Mouse (Mus musculus): ENCODE data around the gene Pbx2. TPM values are rescaled to one million over a fixed set of nuclear protein-coding genes. Genes with fewer than 3 reads are reported as not detected.
A peak's percentile ranks its signal among the peaks of the same experiment; 100 is the strongest.
"Not testable (repeated sequence)": the region's sequence is repeated elsewhere in the genome, so short reads cannot be mapped to it uniquely, and the experiment has no call there.

Pbx2 gene
- 84.8 and 95.6 TPM in 2 replicates for total RNA-seq (2014; rRNA removed)
- 9.5 and 9.6 TPM in 2 replicates for polyA plus RNA-seq (2015; fragmentation: Nextera tagmentation; extraction: Ambion mirVana)

DNA sequence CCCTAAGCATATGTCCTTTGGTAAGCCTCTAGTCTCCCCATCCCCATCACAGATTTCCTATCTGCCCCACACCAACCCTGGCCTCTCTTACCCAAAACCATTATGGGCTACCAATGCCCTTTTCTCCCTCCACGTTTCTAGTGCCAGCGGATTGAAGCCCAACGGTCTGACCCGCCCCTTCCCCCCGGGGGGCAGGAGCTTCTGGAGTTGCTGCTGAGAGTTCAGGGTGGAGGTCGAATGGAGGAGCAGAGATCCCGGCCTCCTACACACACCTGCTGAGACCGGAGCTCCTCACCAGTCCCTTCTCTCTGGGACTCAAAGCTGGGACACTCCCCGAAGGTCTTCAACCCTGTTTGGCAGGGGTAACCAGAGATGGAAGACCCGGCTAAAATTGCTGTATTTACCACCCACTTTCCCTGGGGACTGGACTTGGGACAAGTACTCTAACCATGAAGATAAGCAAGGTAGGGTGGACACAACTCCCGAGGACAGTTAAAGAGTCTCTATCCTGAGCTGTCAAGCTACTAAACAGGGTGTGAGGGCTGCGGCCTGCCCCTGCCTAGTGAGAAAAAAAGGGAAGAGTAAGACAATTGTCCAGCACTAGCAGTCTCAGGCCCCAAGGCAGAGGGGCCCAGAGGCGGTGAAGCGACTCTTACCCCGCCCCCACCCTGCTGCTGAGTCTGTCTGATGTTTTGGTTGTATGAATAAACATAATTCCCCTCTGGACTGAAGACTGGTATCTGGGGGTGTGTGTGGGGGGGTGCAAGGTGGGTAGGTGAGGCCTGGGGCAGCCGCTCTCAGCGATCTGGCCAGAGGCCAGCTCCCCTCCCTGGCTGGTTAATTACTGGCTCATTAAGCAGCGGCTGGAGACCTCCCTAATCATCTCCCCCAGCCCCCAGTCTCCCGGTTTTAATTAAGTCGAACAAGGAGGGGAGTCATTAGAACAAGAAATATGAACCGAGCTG is at the start of gene Pbx2:
TSS of gene Pbx2 (plus strand) at position 238 of the 965 bp plus-strand sequence.
- peak within 1 kb of the TSS; percentile 98 for H3K27ac ChIP-seq (ENCODE audit: low read depth, low read length)
- H3K9me3 ChIP-seq (ENCODE audit: low read length) = no peaks in the 10 kb centered on the region
- ATAC-seq (ENCODE audit: low FRiP score) (no peak), DNase-seq (ENCODE audit: low spot score) (peak; percentile 61)
- H3K4me1 ChIP-seq (ENCODE audit: insufficient read depth, low read length) = peaks cover 31% of the 10 kb centered on the region
- H3K36me3 ChIP-seq (ENCODE audit: insufficient read depth, low read length) = peaks cover 11% of the 10 kb centered on the region
- 3% methylated on average over 20 of the region's 21 CpGs for WGBS
- H3K9ac ChIP-seq (replicated peaks; ENCODE audit: low read length, poor library complexity, severe bottlenecking) = peak within 1 kb of the TSS; percentile 92
- peak within 1 kb of the TSS; percentile 76 for H3K4me3 ChIP-seq (ENCODE audit: low read depth, low read length)
- H3K4me2 ChIP-seq (ENCODE audit: low read depth, low read length, poor library complexity, severe bottlenecking) = peak within 1 kb of the TSS; percentile 97
- no peak for TF ChIP-seq CTCF (IDR thresholded peaks at IDR 0.05)
- H3K27me3 ChIP-seq (ENCODE audit: insufficient read depth, low read length) = no peaks in the 10 kb centered on the region

- not testable (repeated sequence) for H3K9me3 ChIP-seq (ENCODE audit: low read length); H3K27me3 ChIP-seq (ENCODE audit: insufficient read depth, low read length); H3K27ac ChIP-seq (ENCODE audit: low read depth, low read length); H3K4me1 ChIP-seq (ENCODE audit: insufficient read depth, low read length); H3K4me3 ChIP-seq (ENCODE audit: low read depth, low read length); H3K36me3 ChIP-seq (ENCODE audit: insufficient read depth, low read length); H3K4me2 ChIP-seq (ENCODE audit: low read depth, low read length, poor library complexity, severe bottlenecking); DNase-seq (ENCODE audit: low spot score); H3K9ac ChIP-seq (replicated peaks; ENCODE audit: low read length, poor library complexity, severe bottlenecking); ATAC-seq (ENCODE audit: low FRiP score)
- 96% methylated on average over 12 of the region's 13 CpGs for WGBS
These were observed 47.5 kb upstream of the Pbx2 start for GRCm38 (mm10) chr17:34543567-34543966.

GRCm38 (mm10) chr17:34546797-34547196 is 44.3 kb upstream of the Pbx2 start:
- H3K4me3 ChIP-seq (ENCODE audit: low read depth, low read length) = no peak overlapping the region
- no peak for TF ChIP-seq CTCF (IDR thresholded peaks at IDR 0.05)

DNA sequence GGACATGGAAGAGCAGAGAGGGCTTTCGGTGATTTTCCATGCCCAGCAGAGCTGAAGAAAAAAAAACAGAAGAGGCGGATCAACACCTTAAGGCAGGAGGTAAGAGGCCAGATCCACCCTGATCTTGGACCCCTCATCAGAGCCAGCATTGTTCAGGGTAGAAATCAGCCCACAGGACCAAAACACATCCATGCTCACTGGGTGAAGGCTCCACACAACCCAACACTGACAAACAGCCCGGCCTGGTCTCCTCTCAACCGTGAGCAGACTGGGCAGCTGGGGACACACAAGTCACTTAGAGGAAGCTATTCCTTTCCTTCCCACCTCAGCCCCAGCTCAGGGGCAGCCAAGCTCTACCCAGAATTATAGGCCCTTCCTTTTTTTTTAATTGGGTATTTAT is 43.5 kb upstream of the Pbx2 start:
- Histone ChIP-seq H3K36me3 (ENCODE audit: insufficient read depth, low read length) (no peaks in the 10 kb centered on the region), H3K9ac (replicated peaks; ENCODE audit: low read length, poor library complexity, severe bottlenecking) (no peak overlapping the region), H3K4me2 (ENCODE audit: low read depth, low read length, poor library complexity, severe bottlenecking) (no peak overlapping the region), H3K9me3 (ENCODE audit: low read length) (no peaks in the 10 kb centered on the region), H3K4me3 (ENCODE audit: low read depth, low read length) (no peak overlapping the region), H3K27me3 (ENCODE audit: insufficient read depth, low read length) (0 out of 2 replicates have a peak, but pooled peaks cover 3% of the 10 kb centered on the region), H3K4me1 (ENCODE audit: insufficient read depth, low read length) (no peaks in the 10 kb centered on the region), H3K27ac (ENCODE audit: low read depth, low read length) (no peak overlapping the region)
- TF ChIP-seq CTCF (IDR thresholded peaks at IDR 0.05) = no peak
- WGBS = 89% methylated on average over 4 of the region's 4 CpGs
- ATAC-seq (ENCODE audit: low FRiP score) (no peak), DNase-seq (ENCODE audit: low spot score) (no peak)

More at GRCm38 (mm10) chr17:34546797-34547196, 44.3 kb upstream of the Pbx2 start:
- Histone ChIP-seq H3K4me1 (ENCODE audit: insufficient read depth, low read length) (no peaks in the 10 kb centered on the region), H3K27me3 (ENCODE audit: insufficient read depth, low read length) (0 out of 2 replicates have a peak, but pooled peaks cover under 1% of the 10 kb centered on the region), H3K9ac (replicated peaks; ENCODE audit: low read length, poor library complexity, severe bottlenecking) (no peak overlapping the region), H3K9me3 (ENCODE audit: low read length) (no peaks in the 10 kb centered on the region), H3K4me2 (ENCODE audit: low read depth, low read length, poor library complexity, severe bottlenecking) (no peak overlapping the region), H3K36me3 (ENCODE audit: insufficient read depth, low read length) (no peaks in the 10 kb centered on the region), H3K27ac (ENCODE audit: low read depth, low read length) (no peak overlapping the region)
- DNase-seq (ENCODE audit: low spot score) (no peak), ATAC-seq (ENCODE audit: low FRiP score) (no peak)
- WGBS = 100% methylated on average over 1 of the region's 1 CpGs

GRCm38 (mm10) chr17:34549156-34549555 is 41.9 kb upstream of the Pbx2 start:
- no peak overlapping the region for H3K4me3 ChIP-seq (ENCODE audit: low read depth, low read length)
- H3K36me3 ChIP-seq (ENCODE audit: insufficient read depth, low read length) = no peaks in the 10 kb centered on the region
- no peak overlapping the region for H3K4me2 ChIP-seq (ENCODE audit: low read depth, low read length, poor library complexity, severe bottlenecking)
- H3K4me1 ChIP-seq (ENCODE audit: insufficient read depth, low read length) = no peaks in the 10 kb centered on the region
- no peak overlapping the region for H3K9ac ChIP-seq (replicated peaks; ENCODE audit: low read length, poor library complexity, severe bottlenecking)
- DNase-seq (ENCODE audit: low spot score) (no peak), ATAC-seq (ENCODE audit: low FRiP score) (no peak)
- TF ChIP-seq CTCF (IDR thresholded peaks at IDR 0.05) = no peak
- H3K9me3 ChIP-seq (ENCODE audit: low read length) = no peaks in the 10 kb centered on the region
- WGBS = 90% methylated on average over 3 of the region's 3 CpGs
- 0 out of 2 replicates have a peak, but pooled peaks cover 3% of the 10 kb centered on the region for H3K27me3 ChIP-seq (ENCODE audit: insufficient read depth, low read length)
- no peak overlapping the region for H3K27ac ChIP-seq (ENCODE audit: low read depth, low read length)

DNA sequence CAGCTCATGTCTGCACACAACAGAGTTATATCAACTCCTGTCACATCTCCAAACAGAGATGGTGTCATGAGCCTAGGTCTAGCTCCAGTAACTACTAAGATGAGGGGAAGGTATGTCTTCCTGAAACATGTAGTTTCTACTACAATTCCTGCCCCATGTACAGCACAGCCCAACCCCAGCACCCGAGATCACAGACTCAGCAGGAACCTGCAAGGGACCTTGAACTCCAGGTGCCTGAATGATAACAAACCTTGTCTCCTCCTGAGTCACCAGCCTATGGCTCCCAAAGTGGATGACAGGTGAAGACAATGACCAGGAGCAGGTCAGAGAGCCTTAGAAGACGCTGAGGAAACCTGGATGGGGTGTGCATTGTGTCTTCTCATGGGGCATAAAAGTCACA is 41.2 kb upstream of the Pbx2 start:
- WGBS = 82% methylated on average over 2 of the region's 2 CpGs
- Histone ChIP-seq H3K9ac (replicated peaks; ENCODE audit: low read length, poor library complexity, severe bottlenecking) (no peak overlapping the region), H3K27me3 (ENCODE audit: insufficient read depth, low read length) (0 out of 2 replicates have a peak, but pooled peaks cover 3% of the 10 kb centered on the region), H3K36me3 (ENCODE audit: insufficient read depth, low read length) (no peaks in the 10 kb centered on the region), H3K4me3 (ENCODE audit: low read depth, low read length) (no peak overlapping the region), H3K27ac (ENCODE audit: low read depth, low read length) (no peak overlapping the region), H3K4me2 (ENCODE audit: low read depth, low read length, poor library complexity, severe bottlenecking) (no peak overlapping the region), H3K4me1 (ENCODE audit: insufficient read depth, low read length) (no peaks in the 10 kb centered on the region), H3K9me3 (ENCODE audit: low read length) (no peaks in the 10 kb centered on the region)
- no peak for TF ChIP-seq CTCF (IDR thresholded peaks at IDR 0.05)
- ATAC-seq (ENCODE audit: low FRiP score) (no peak), DNase-seq (ENCODE audit: low spot score) (no peak)

All from midbrain, postnatal 0 days (tissue).